Mouse (Mus musculus): ENCODE results near the gene Atpif1.
"Not testable (repeated sequence)": the region's sequence is repeated elsewhere in the genome, so short reads cannot be mapped to it uniquely, and the experiment has no call there.

The Atpif1 gene

DNA sequence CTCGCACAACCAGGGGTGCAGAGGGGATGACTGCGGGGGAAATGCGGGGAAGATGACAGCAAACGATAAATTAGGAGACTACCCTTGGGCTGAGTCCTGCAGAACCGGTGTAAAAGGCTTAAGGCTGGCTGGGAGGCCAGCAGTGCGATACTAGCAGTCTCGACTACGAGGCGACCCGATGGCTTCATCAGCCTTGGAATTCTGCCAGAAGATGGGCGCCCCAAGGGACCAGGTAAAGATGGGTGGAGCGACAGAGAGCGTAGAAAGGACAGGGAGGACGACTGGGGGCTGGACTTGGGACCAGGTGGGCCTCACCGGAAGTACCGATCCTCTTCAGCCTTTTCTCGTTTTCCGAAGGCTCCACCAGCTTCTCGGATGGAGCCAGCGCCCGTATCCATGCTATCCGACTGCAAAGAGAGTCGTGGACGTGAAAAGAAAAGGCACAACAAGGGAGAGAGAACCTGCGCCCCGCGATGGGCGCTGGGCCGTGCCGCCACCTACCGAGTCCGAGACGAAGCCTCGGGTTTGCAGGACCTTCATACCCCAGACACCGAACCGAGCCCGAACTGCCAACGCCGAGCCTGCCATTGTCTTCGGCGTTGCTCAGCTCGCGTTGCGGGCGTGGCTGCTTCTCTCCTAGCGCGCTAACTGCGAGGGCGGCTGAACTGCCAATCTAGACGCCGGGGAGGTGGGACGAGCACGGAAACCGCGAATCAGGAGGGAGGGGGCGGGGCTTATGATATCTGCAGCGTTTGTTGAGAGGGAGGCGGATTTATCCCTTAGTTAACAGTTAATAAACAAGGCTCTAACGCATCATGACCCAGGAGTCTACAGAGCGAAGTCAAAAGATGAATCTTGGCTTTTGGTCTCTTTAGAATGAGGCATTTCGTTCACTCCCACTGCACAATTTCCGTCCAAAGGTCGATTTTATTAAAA lies at the start of gene Atpif1:
TSS of gene Atpif1 (minus strand) at position 679 of the 936 bp plus-strand sequence.
- DNase-seq (ENCODE audit: low spot score), result peak; percentile 73

DNA sequence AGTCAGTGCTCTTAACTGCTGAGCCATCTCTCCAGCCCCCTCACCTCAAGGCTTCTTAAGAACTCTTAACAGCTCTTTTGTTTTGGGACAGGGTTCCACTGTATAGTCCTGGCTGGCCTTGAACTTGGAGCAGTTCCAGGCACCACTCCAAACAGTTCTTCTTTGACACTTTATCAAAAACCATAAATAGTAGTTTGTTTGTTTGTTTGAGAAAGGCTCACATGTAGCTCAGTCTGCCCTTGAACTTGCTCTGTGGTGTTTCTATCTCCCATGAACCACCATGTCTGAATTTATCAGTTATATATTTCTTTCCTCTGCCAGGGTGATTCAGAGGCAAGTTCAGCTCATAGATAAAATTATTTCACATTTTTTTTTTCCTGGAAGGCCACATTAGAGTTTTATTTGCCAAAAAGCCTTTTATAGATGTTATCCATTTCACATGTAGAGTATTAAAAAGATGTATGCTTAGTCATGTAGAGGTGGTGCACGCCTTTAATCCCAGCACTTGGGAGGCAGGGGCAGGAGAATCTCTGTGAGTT lies 41.4 kb upstream of the Atpif1 start:
- no peak for DNase-seq (ENCODE audit: low spot score)

DNA sequence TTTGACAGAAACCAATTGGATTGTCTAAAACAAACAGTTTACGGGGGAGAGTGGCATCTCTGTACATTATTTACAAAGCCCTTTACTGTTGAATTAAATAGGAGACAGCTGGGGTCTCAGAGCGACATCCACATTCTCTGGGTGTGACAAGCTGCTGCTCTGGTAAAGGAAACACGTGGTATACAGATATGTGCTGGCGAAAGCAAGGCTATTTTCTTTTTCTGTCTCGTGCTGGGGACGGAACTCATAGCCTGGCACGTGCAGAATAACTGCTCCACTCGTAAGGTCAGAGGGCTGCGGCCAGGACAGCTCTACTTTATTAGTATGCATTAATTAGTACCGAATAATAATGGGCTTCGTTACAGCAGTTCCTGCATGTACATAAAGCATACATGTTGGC lies 39.9 kb upstream of the Atpif1 start:
- DNase-seq (ENCODE audit: low spot score), result no peak

DNA sequence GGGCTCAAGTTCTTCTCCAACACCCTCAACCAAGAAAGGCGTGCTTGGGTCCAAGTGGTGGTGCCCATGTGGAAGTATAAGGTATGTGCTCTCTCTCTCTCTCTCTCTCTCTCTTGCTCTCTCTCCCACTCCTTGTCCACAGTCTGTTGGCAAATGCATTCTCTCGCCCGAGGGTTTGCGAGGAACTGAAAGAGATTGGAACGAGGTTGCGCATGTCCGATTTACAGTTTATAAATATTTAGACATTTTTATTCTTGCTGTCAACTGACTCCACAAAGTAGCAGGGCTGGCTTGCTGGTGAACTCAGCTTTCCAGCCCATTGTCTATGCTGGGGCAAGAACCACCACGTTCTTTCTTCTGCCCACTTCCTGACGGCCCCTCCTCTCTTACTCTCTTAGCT lies 37.7 kb upstream of the Atpif1 start:
- DNase-seq (ENCODE audit: low spot score), result no peak

DNA sequence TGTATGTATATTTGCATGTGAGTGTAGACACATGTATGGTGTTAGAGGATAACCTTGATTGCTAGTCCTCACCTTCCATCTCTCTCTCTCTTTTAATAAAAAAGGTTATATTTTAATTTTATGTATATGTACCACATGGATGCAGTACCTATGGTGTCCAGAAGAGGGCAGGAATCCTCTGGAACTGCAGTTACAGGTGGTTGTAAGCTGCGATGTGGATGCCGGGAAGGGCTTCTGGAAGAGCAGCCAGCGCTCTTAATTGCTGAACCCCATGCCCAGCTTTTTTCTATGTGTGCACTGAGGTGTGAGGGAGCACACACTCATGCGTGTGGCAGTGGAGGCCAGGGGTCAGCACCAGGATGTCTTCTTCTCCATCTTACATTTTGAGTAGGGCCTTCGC lies 35.7 kb upstream of the Atpif1 start:
- no peak for DNase-seq (ENCODE audit: low spot score)

DNA sequence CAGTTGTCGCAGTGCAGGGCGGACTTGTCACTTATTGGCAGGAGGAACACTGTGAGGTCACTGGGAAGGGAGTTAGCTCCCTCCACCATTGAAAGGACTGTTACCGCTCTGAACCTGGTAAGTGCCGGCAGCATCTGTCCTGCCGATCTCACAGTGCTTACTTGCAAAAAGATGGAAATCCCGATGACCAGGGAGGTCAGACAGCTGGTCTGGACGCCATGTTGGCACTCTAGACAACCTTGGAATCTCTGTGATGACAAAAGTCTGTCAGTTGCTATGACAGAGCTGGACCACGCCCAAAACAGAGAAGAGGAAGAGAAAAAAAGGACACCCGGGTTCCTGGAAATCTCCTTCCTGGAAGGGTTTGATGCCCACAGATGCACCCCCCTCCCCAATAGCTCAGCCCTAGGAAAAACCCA lies 33.9 kb upstream of the Atpif1 start:
- no peak for DNase-seq (ENCODE audit: low spot score)

DNA sequence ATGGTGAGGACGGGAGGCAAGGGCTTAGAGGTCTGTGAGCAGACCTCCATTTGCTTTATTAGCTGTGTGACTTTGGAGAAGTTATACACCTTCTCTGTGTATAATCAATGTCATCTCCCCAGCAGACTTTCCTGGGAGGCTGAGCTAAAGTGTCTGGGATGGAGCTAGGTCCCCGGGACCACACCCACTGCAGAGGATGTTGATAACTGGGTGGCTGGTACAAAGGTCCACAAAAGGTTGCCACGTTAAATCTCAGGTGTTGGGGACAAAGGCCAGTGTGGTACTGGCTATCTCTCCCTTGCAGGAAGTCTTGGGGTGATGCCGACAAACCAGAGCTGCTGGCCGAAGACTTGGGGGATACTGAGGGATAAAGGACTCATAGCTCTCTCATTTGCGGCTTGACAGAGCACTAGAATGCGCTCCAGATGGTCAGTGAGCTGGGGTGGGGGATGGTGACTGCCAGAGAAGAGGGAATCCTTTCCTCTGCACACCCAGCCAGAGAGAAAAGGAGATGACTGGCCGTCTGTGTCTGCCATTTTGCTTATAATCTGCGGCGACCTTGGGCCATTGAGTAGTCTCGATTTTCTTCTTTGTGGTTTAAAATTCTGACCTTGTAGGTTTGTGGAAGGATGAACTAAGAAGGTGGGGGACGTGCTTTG lies 31.8 kb upstream of the Atpif1 start:
- no peak for DNase-seq (ENCODE audit: low spot score)

DNA sequence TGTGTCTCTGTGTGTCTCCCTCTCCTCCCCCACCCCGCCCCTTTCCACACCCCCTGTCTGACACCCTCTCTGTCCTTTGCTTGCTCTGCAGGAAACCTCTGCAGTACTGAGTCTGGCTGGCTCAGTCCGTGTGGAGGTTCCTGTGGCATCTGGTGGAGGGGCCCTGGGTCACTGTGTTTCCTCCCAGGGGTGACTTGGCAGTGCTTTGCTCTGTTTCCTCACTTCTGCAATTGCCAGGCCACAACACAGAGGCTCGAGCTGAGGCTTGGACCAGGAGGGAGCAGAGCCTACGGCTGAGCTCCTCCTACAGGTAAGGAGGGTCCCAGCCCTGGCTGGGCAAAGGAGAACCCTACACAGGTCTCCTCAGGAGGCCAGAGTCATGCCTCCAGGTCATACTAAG lies 30.5 kb upstream of the Atpif1 start, which contains the start of gene Ptafr:
TSS of gene Ptafr (plus strand) at position 103 of the 400 bp plus-strand sequence.
- no peak for DNase-seq (ENCODE audit: low spot score)

DNA sequence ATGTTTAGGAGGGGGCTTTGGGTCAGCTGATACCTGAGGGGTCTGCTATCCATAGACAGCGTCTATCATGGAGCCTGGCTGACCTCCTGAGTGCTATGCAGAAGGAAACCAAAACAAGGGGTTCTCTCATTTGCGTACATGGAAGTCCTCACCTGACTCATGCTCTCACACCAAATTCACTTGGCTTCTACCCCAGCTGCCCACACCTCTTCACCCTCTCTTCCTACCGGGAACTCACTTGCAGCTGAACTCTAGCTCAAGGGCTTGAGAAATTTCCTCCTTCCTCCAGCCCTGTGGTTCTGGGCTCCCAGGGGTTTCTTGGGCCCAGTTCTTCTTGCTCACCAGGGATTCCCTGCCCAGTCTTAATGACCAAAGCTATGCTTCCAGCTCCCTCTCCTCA lies 29.8 kb upstream of the Atpif1 start:
- no peak for DNase-seq (ENCODE audit: low spot score)

DNA sequence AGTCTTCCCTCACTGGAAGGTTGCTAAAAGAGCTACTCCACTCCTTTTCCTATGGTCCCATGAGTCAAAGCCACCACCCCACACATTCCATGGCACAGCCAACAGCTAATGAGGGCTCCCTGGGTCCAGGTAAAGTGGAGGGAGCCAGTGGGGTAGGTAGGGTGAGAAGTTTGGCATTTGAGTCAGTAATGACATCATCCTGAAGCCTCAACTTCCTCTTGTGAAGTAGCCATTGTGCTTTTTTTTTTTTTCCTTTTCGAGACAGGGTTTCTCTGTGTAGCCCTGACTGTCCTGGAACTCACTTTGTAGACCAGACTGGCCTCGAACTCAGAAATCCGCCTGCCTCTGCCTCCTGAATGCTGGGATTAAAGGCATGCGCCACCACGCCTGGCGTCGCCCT lies 22.1 kb upstream of the Atpif1 start:
- DNase-seq (ENCODE audit: low spot score), result not testable (repeated sequence)

DNA sequence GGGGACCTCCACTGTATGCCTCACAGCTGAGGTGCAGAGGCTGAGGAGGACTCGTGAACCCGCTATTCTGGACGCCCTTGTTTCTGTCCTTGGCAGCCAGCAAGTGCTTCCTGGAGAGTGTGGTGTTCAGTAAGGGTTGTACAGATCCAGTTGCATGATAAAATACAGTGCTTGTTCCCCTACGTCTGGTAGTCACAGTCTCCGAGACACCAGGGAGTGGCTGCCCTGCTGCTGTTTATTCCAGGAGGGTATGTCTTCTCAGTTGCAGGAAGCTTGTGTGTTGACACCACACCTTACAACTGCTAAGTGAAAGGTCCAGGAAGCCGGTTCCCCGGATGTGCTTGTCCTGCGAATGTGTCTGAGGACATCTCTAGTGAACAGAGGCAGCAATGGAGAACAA lies 21.2 kb upstream of the Atpif1 start:
- no peak for DNase-seq (ENCODE audit: low spot score)

DNA sequence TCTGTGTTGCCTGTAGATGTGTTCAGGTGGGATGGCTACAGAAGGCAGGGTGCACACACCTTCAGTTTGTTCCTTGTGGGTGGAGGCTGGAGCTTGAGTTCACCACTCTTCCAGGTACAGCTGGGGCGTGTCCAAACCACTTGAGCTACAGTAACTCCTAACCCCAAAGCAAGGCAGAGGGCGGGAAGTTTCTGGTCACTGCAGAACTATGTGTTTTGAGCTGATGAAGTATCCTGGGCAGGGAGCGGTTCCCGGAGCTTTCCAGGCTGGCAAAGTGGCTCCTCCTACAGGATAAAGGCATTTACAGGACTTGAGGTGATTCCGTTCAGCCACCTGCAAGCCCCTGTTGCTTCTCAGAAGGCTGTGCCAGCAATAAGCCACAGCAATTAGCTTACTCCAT lies 20.8 kb upstream of the Atpif1 start:
- no peak for DNase-seq (ENCODE audit: low spot score)

DNA sequence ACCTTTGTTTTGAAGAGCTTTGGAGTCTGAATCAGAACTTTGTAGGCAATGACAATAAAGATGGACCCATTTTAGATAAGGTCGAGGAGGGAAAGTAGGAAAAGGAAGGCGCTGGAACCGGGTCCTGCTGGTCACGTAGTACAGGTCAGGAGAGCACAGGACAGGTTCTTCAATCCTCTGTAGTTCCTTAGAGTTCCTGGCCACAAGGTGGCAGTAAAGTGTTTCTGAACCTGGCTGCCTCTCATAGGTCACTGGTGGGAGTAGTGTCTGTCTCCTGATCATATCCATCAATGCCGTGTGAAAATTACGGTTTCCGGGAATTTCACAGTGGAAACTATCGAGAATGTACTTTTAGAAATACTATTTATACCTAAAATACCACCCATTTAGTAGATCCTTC lies 12.4 kb upstream of the Atpif1 start:
- peak; percentile 68 for DNase-seq (ENCODE audit: low spot score)

DNA sequence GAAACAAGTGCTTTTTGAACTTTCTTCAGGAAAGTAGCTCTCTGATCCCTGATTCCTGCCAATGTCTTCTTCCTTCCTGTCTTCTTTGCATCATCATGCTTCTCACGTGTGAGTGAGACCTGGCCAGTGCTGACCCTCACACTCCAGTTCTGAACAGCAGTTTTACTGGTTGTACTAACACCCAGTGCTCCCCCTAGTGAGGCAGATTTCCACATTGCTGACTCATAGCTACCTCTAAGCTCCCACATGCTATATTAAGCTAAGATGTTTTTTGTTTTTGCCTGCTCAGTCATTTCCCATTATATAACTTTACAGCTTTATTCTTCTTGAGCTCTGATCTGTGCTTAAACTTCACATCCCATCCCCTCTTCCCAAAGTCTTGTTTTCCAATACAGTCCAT lies 9.3 kb upstream of the Atpif1 start:
- DNase-seq (ENCODE audit: low spot score), result no peak

DNA sequence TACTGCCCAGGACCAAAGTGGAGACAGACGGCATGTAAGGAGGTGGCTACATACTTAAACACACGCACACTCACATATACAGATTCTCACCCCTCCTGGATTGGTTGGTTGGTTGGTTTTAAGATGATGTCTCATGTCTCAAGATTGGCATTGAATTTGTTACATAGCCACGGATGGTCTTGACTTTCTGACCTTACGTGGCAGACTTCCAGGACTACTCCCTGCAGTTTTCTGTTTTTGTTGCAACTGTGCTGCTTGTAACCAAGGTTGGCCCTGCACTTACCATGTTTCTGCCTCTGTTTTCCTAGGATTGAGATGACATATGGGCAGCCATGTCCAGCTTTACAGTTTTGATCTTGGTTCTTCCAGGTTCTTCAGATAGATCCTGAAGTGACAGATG lies 8.0 kb upstream of the Atpif1 start:
- DNase-seq (ENCODE audit: low spot score), result no peak

DNA sequence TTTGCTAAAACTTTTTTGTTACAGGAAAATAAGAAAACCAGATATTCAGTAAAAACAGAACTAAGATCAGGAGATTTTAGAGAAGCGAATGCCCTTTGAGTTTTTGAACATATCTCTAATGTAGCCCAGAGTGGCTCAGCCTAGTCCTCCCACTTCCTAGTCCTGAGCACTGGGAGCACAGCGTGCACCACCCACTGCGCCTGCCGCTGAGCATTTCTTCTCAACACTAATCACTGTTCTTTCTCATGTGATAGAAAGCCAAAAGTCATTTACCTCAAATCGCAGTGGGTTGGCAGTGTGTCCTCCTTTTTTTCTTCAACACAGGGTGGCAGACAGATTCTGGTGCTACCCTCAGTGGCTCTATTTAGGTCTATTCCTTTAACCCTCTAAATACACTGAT lies 6.0 kb upstream of the Atpif1 start:
- no peak for DNase-seq (ENCODE audit: low spot score)

DNA sequence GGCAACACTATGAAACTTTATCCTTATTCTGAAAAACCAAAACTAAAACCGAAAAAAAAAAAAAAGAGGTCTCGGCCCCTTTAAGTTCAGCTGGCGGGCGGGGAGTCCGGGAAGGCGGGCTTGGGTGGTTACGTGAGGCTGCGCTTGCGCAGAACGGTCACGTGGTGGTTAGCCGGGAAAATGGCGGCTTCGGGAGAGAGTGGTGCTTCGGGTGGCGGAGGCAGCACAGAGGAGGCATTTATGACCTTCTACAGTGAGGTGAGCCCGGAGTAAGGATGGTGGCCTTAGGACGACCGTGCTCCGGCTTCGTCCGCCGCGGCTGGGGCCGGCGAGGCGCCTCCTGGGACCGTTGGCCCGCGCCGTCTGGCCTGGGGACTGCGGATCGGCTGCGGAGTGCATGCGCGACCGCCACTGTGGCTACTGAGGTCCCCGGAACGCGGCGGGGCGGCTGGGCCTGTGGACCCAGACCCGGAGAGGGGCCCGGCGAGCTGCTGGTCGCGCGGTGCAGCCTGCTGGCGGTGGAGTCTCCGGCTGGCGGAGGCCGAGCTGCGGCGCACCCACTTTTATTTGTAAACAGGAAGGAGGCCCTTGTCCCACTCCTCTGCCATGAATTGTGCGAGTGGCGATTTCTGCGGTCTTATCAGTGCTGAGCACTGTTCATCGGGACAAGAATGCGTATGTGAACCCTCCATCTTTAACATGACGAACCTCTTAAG lies 2.1 kb upstream of the Atpif1 start, which contains the start of gene Dnajc8:
TSS of gene Dnajc8 (plus strand) at position 145 of the 716 bp plus-strand sequence.
- DNase-seq (ENCODE audit: low spot score), result peak; percentile 92

DNA sequence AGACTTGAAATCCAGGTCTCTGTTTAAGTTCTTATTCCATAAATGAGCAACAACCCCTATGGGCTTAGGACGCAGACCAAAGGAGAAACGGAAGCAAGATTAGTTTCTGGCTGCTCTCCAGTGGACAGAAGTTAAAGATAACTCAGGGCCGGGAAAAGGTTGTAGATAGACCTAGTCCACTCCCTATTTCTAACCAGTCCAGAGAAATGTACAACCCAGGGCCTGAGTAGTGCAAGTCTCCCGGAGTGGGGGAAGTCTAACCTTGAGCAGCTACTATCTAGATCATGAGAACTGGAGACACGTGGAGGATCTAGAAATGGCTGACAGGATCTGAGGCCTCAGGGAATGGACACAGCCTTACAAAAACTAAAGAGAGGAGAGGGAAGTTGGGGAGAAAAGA lies 963 bp downstream of the Atpif1 start:
- DNase-seq (ENCODE audit: low spot score), result no peak

DNA sequence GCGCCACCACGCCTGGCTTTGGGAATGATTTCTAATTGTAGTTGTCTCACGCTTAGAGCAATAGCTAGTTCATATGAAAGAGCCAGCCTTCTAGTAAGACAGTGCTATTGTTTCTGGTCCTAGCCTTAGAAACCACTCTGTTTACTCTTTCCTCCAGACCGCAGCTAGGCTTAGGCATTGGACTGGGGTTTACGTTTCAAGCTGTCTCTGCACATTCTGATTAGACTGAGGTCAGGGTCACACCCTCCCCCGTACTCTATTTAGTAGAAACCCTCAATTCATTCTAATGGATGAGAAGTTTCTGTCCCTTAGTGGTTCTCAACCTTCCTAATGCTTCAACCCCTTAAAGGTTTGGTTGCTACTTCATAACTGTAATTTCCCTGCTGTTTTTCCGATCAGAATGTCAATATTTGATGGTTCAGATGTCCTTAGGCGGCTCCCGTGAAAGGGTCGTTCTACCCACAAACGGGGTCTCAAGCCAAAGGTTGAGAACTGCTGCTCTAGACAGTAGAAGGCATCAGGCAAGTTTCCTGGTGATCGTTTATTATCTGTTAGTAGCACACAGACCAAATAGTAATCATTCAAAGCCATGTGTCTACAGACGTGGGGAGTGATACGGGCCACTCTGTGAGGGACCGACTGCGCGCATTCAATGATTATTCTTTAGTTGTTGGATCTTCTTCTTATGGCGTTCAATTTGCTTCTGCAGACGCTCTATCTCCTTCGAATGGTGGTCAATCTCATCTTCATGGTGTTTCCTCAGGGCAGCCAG lies 3.2 kb downstream of the Atpif1 start:
- no peak for DNase-seq (ENCODE audit: low spot score)

DNA sequence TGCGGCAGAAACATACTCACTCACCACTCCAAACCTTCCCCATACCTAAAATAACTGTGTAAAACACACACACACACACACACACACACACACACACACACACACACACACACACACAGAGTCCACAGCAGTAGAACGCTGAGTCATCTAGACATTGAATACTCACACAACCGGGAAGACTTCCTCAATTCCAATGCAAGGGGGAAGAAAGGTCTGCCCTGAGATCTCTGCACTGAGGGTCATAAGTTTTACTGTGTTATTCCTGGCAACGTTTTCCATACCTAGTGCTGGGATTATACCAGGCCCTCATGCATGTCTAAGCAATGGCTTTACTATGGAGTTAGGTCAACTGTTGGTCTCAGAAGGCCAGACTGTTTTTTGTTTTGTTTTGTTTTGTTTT lies 4.1 kb downstream of the Atpif1 start:
- no peak for DNase-seq (ENCODE audit: low spot score)

DNA sequence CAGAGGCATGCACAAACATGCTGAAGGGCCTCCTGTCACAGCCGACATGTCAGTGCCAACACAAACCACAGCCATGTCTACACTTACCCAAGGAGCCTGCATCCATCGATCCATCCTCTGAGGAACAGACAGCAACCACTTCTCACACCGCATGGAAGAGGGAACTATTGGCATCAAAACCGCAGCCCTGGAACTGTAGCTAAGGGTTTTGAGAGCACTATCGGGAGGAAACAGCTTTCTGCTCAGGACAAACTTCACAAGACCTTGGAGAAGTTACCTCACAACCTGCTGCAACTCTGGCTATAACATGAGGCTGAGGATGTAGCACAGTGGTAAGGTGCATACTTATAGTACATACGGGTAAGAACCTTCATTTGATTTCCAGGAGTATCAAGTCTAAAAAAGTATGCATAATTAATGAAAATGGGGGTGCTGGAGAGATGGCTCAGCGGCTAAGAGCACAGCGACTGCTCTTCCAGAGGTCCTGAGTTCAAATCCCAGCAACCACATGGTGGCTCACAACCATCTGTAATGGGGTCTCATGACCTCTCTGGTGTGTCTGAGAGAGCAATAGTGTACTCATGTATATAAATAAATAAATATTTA lies 5.4 kb downstream of the Atpif1 start:
- DNase-seq (ENCODE audit: low spot score), result no peak

Data from ovary, postnatal 14 days (tissue).